Mouse (Mus musculus) embryonic fibroblast, embryonic 13.5 days (primary cell): ENCODE measurements at regions not wholly inside any gene's neighbourhood (a gene's known extent, or its start where the extent isn't known, plus 50 kb on each side); places are given as distances from the start of the nearest gene placed in this dataset.

Source experiments
- CTCF ChIP-seq: IDR thresholded peaks from 2 replicates; pipeline ENCODE4 v1.5.1; 2011; ENCODE audit warnings: mild to moderate bottlenecking, control low read depth, low read length, moderate library complexity, borderline replicate concordance; ENCODE audit not compliant: insufficient read depth
- POLR2A ChIP-seq: IDR thresholded peaks from 2 replicates; pipeline ENCODE4 v1.6.1; 2011; ENCODE audit warnings: low read depth, mild to moderate bottlenecking, control low read depth, low read length, moderate library complexity

- TF ChIP-seq CTCF (no peak), POLR2A (no peak)
Observed at GRCm38 (mm10) chr1:61331456-61331855, 307.2 kb upstream of the Pard3b start.
